Mouse (Mus musculus): ENCODE measurements around the gene Rbm8a. TPM values are rescaled to one million over a fixed set of nuclear protein-coding genes. Genes with fewer than 3 reads are reported as not detected.
A peak's percentile ranks its signal among the peaks of the same experiment; 100 is the strongest.
"Not testable (repeated sequence)": the region's sequence is repeated elsewhere in the genome, so short reads cannot be mapped to it uniquely, and the experiment has no call there.

Rbm8a gene
- total RNA-seq, 1 experiment from 2014 or later, result 29.0 TPM

- no peak for ATAC-seq (ENCODE audit: extremely low read depth, insufficient number of reproducible peaks, low FRiP score, poor library complexity, severe bottlenecking)
Measured at GRCm38 (mm10) chr3:96601941-96602703, 27.6 kb upstream of the Rbm8a start.

- ATAC-seq (ENCODE audit: extremely low read depth, insufficient number of reproducible peaks, low FRiP score, poor library complexity, severe bottlenecking), result no peak
Measured at GRCm38 (mm10) chr3:96602704-96603084, 27.0 kb upstream of the Rbm8a start.

GRCm38 (mm10) chr3:96603311-96603710 lies 26.4 kb upstream of the Rbm8a start:
- ATAC-seq (ENCODE audit: extremely low read depth, insufficient number of reproducible peaks, low FRiP score, poor library complexity, severe bottlenecking), result no peak

GRCm38 (mm10) chr3:96606007-96606406 lies 23.7 kb upstream of the Rbm8a start:
- ATAC-seq (ENCODE audit: extremely low read depth, insufficient number of reproducible peaks, low FRiP score, poor library complexity, severe bottlenecking), result not testable (repeated sequence)

- ATAC-seq (ENCODE audit: extremely low read depth, insufficient number of reproducible peaks, low FRiP score, poor library complexity, severe bottlenecking), result no peak
Measured at GRCm38 (mm10) chr3:96606618-96607017, 23.1 kb upstream of the Rbm8a start.

GRCm38 (mm10) chr3:96617941-96618340 lies 11.8 kb upstream of the Rbm8a start:
- ATAC-seq (ENCODE audit: extremely low read depth, insufficient number of reproducible peaks, low FRiP score, poor library complexity, severe bottlenecking), result no peak

GRCm38 (mm10) chr3:96623201-96623600 lies 6.5 kb upstream of the Rbm8a start:
- ATAC-seq (ENCODE audit: extremely low read depth, insufficient number of reproducible peaks, low FRiP score, poor library complexity, severe bottlenecking), result no peak

- ATAC-seq (ENCODE audit: extremely low read depth, insufficient number of reproducible peaks, low FRiP score, poor library complexity, severe bottlenecking), result no peak
Measured at GRCm38 (mm10) chr3:96632058-96632457, 2.3 kb downstream of the Rbm8a start.

- no peak for ATAC-seq (ENCODE audit: extremely low read depth, insufficient number of reproducible peaks, low FRiP score, poor library complexity, severe bottlenecking)
Measured at GRCm38 (mm10) chr3:96634015-96634414, 4.3 kb downstream of the Rbm8a start.

- ATAC-seq (ENCODE audit: extremely low read depth, insufficient number of reproducible peaks, low FRiP score, poor library complexity, severe bottlenecking), result peak; percentile 59
Measured at GRCm38 (mm10) chr3:96634928-96635879, 5.5 kb downstream of the Rbm8a start, which contains the start of the genes Pex11b and Gm42957. Gene Pex11b, plus strand, starts transcription at chr3:96635376. Gene Gm42957, plus strand, starts transcription at chr3:96635474.

- peak; percentile 1; the same call in 1 of the 2 replicates for ATAC-seq (ENCODE audit: extremely low read depth, insufficient number of reproducible peaks, low FRiP score, poor library complexity, severe bottlenecking)
Measured at GRCm38 (mm10) chr3:96635906-96636305, 6.2 kb downstream of the Rbm8a start.

GRCm38 (mm10) chr3:96636448-96636847 lies 6.7 kb downstream of the Rbm8a start:
- ATAC-seq (ENCODE audit: extremely low read depth, insufficient number of reproducible peaks, low FRiP score, poor library complexity, severe bottlenecking), result no peak

- peak; percentile 63; the same call in 1 of the 2 replicates for ATAC-seq (ENCODE audit: extremely low read depth, insufficient number of reproducible peaks, low FRiP score, poor library complexity, severe bottlenecking)
Measured at GRCm38 (mm10) chr3:96639219-96639618, 9.5 kb downstream of the Rbm8a start.

GRCm38 (mm10) chr3:96645018-96645649 lies 15.4 kb downstream of the Rbm8a start, which contains the start of gene Itga10:
Gene Itga10, plus strand, starts transcription at chr3:96645584.
- no peak for ATAC-seq (ENCODE audit: extremely low read depth, insufficient number of reproducible peaks, low FRiP score, poor library complexity, severe bottlenecking)

- no peak for ATAC-seq (ENCODE audit: extremely low read depth, insufficient number of reproducible peaks, low FRiP score, poor library complexity, severe bottlenecking)
Measured at GRCm38 (mm10) chr3:96647365-96647764, 17.6 kb downstream of the Rbm8a start.

- no peak for ATAC-seq (ENCODE audit: extremely low read depth, insufficient number of reproducible peaks, low FRiP score, poor library complexity, severe bottlenecking)
Measured at GRCm38 (mm10) chr3:96660901-96661300, 31.2 kb downstream of the Rbm8a start.

GRCm38 (mm10) chr3:96662731-96663316 lies 33.1 kb downstream of the Rbm8a start:
- no peak for ATAC-seq (ENCODE audit: extremely low read depth, insufficient number of reproducible peaks, low FRiP score, poor library complexity, severe bottlenecking)

- ATAC-seq (ENCODE audit: extremely low read depth, insufficient number of reproducible peaks, low FRiP score, poor library complexity, severe bottlenecking), result peak; percentile 60; the same call in 1 of the 2 replicates
Measured at GRCm38 (mm10) chr3:96663432-96664239, 33.9 kb downstream of the Rbm8a start.

Measured in neutrophil, adult 5-6 weeks (primary cell).